Mouse (Mus musculus) liver, embryonic 13.5 days (tissue): Measurements from ENCODE around the gene Fanca. TPM values are rescaled to one million over a fixed set of nuclear protein-coding genes. Genes with fewer than 3 reads are reported as not detected.

Source experiments
- ATAC-seq: fragments of 200-750 bp; cut with Nextera tagmentation; 2 replicates; pipeline ENCODE4 v1.8.0; 2017; ENCODE audit warnings: low read depth, mild to moderate bottlenecking, moderate number of reproducible peaks, moderate library complexity
- DNase-seq: peaks from one replicate; pipeline ENCODE4 v3.0.0; 2022
- H3K27ac ChIP-seq: fragments of 300-500 bp; sonication (generic); 2 replicates; pipeline ENCODE4 v1.5.1; 2015; ENCODE audit warnings: moderate library complexity, mild to moderate bottlenecking, inconsistent platforms
- H3K27me3 ChIP-seq: fragments of 300-500 bp; sonication (generic); 2 replicates; pipeline ENCODE4 v1.6.1; 2015; ENCODE audit warnings: mild to moderate bottlenecking, inconsistent platforms
- H3K36me3 ChIP-seq: fragments of 300-500 bp; sonication (generic); 2 replicates; pipeline ENCODE4 v1.6.1; 2015; ENCODE audit warnings: mild to moderate bottlenecking, inconsistent platforms
- H3K4me1 ChIP-seq: fragments of 300-500 bp; sonication (generic); replicated peaks from 2 replicates; pipeline ENCODE4 v1.6.1; 2015; ENCODE audit warnings: inconsistent platforms
- H3K4me2 ChIP-seq: fragments of 300-500 bp; sonication (generic); 2 replicates; pipeline ENCODE4 v1.6.1; 2015; ENCODE audit warnings: inconsistent platforms, mild to moderate bottlenecking, moderate library complexity
- H3K4me3 ChIP-seq: fragments of 300-500 bp; sonication (generic); replicated peaks from 2 replicates; pipeline ENCODE4 v1.5.1; 2015; ENCODE audit warnings: mild to moderate bottlenecking, inconsistent platforms
- H3K9ac ChIP-seq: fragments of 300-500 bp; sonication (generic); 2 replicates; pipeline ENCODE4 v1.6.1; 2015; ENCODE audit warnings: mild to moderate bottlenecking, inconsistent platforms
- H3K9me3 ChIP-seq: fragments of 300-500 bp; sonication (generic); replicated peaks from 2 replicates; pipeline ENCODE4 v1.6.1; 2016; ENCODE audit warnings: inconsistent platforms
- WGBS: fragments of 180-500 bp; shearing (Covaris S2); methylation state at CpG from one replicate; pipeline ENCODE4 v1.1.7; 2015; ENCODE audit not compliant: insufficient replicate concordance; 5-methylcytosine and 5-hydroxymethylcytosine counted together
- polyA plus RNA-seq: library from polyadenylated mRNA; unstranded; fragments of >200 nt; fragmentation: Nextera tagmentation; extraction: Ambion mirVana; gene quantifications from 2 replicates; pipeline ENCODE4 v1.2.1, GENCODE M21; 2015

Fanca gene
- polyA plus RNA-seq, 1 experiment from 2014 or later: 18.3 TPM

DNA sequence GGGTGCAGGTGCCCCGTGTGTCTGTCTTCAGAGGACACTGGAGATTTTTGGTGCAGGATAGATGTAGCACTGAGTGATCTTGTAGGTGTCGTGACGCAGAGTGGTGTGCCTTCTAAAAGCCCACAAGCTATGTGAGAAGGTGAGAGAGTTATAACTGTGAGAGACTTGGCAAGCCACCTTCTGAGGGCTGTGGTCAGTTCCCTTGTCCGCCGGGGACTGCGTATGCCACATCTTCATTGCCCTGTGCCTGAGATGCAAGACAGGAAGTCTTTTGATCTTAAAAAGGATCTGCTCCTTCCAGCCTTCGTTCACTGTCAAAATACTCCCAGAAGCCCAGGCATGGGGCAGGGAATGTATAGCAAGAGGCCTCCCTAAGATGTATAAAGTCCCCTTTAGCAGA is 24.5 kb upstream of the Fanca start:
- Histone ChIP-seq H3K4me2 (no peak overlapping the region), H3K4me1 (peaks cover 63% of the 10 kb centered on the region), H3K9ac (no peak overlapping the region), H3K36me3 (peaks cover 5% of the 10 kb centered on the region; the same call in 1 of the 2 replicates), H3K9me3 (no peaks in the 10 kb centered on the region), H3K27ac (no peak overlapping the region), H3K27me3 (no peaks in the 10 kb centered on the region), H3K4me3 (no peak overlapping the region)
- DNase-seq (no peak), ATAC-seq (no peak)
- WGBS: 51% methylated on average over 7 of the region's 7 CpGs

DNA sequence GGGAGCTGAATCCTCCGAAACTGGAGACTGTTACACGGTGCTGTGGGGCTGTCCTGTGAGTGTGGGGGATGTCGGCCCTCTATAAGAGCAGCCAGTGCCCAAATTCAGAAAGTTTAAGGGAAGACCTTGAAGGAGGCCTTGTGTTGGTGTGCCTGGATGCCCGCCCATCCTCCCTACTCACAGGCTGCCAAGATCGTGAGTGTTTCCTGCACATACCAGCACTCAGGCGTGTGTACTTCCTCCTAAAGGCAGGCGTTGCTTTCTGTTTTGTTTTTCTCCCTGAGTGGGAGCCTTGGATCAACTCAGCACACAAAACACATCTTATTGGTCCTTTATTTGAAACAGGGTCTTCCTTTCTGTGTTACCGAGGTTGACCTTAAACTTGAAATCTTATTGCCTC is 23.9 kb upstream of the Fanca start:
- no peak for ATAC-seq
- H3K4me3 ChIP-seq: no peak overlapping the region
- H3K27ac ChIP-seq: no peak overlapping the region; the same call in 1 of the 2 replicates
- H3K27me3 ChIP-seq: no peaks in the 10 kb centered on the region
- 56% methylated on average over 8 of the region's 8 CpGs for WGBS
- no peaks in the 10 kb centered on the region for H3K9me3 ChIP-seq
- no peak overlapping the region for H3K9ac ChIP-seq
- H3K4me1 ChIP-seq: peaks cover 56% of the 10 kb centered on the region
- H3K4me2 ChIP-seq: no peak overlapping the region
- peaks cover 5% of the 10 kb centered on the region; the same call in 1 of the 2 replicates for H3K36me3 ChIP-seq
- DNase-seq: no peak

DNA sequence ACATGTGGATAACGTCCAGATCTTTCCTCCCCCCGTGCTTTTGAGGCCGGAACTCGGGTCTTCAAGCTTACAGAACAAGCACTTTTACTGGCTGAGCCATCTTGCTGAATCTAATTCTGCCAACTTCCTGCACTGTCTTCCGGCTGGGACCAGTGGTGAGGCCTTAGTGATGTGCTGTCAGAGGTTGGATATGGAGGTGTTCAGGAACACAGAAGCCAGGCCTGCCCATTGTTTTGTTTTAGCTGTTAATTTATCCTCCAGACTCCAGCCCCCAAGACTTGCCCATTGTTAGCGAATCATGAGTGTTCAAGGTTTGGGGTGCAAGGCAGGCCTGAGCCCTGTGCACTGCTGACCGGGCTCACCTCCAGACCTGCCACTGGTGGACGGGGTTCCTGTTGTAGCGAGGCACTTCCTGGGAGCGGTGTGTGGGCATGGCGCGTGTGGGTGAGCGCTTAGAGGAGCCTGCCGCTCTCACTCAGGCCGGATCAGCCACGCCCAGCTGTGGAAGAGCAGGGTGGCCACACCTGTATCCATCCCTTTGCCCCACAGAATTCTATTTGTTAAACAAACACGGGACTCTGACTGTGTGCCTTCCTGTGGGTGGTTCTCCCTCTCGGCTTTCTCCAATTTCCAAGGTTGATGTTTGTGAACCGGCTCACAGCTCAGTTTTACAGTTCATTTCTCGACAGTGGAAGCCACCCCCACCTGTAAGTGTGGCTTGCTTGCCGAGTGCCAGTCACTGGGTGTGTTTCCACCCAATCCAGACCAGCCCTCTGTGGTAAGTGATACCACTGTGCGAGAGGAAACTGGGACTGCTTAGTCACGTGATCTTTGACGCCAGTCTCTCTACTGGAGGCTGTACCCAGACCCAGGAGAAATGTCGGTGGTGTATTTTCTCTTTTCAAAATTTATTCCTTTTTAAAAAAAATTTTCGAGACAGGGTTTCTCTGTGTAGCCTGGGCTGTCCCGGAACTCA is 23.0 kb upstream of the Fanca start:
- Histone ChIP-seq H3K4me2 (no peak overlapping the region; the same call in 1 of the 2 replicates), H3K27ac (no peak overlapping the region)
- WGBS: 54% methylated on average over 27 of the region's 27 CpGs

DNA sequence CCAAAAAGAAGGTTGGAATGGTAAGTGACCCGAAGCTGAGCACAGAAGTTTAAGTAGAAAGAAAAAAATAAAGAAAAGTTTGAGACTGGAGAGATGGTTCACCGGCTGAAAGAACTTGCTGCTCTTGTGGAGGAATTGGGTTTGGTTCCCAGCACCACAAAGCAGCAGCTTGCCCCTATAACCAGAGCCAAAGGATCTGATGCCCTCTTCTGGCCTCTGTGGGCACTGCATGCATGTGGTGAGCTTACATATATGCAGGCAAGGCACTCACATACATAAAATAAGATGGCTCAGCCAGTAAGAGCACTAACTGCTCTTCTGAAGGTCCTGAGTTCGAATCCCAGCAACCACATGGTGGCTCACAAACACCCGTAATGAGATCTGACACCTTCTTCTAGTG is 21.7 kb upstream of the Fanca start:
- no peak overlapping the region for H3K4me3 ChIP-seq
- no peaks in the 10 kb centered on the region for H3K27me3 ChIP-seq
- ATAC-seq (no peak), DNase-seq (no peak)
- H3K9me3 ChIP-seq: no peaks in the 10 kb centered on the region
- no peak overlapping the region for H3K27ac ChIP-seq
- no peak overlapping the region for H3K9ac ChIP-seq
- peaks cover 39% of the 10 kb centered on the region for H3K4me1 ChIP-seq
- WGBS: 86% methylated on average over 4 of the region's 4 CpGs
- peaks cover 5% of the 10 kb centered on the region; the same call in 1 of the 2 replicates for H3K36me3 ChIP-seq
- no peak overlapping the region for H3K4me2 ChIP-seq

More for the DNA sequence above, 23.0 kb upstream of the Fanca start:
- H3K9me3 ChIP-seq: no peaks in the 10 kb centered on the region
- no peak overlapping the region for H3K4me3 ChIP-seq
- H3K9ac ChIP-seq: no peak overlapping the region
- ATAC-seq (peak; percentile 62), DNase-seq (no peak)
- H3K36me3 ChIP-seq: peaks cover 5% of the 10 kb centered on the region; the same call in 1 of the 2 replicates
- peaks cover 47% of the 10 kb centered on the region for H3K4me1 ChIP-seq
- H3K27me3 ChIP-seq: no peaks in the 10 kb centered on the region

DNA sequence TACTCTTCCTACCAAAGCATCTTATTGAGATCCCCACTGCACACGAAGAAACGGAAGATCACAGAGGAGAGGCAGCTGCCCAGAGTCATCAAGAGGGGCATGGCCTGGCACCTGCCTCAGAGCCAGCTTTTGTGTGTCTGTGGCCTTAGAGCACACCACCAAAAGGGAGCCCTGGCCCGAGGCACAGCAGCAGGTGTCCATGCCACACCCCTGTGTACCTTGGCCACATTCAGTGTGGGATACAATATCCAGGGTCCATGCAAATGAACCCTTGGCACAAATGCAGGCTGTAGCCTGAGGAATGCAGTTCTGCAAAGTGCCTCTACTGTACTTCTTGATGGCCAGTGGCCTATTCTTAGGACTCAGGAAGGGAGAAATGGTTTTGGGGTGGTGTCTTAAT is 19.1 kb upstream of the Fanca start:
- no peak overlapping the region for H3K27ac ChIP-seq
- WGBS: 56% methylated on average over 3 of the region's 3 CpGs
- H3K4me2 ChIP-seq: no peak overlapping the region
- no peaks in the 10 kb centered on the region for H3K9me3 ChIP-seq
- H3K9ac ChIP-seq: no peak overlapping the region
- peaks cover 44% of the 10 kb centered on the region for H3K4me1 ChIP-seq
- ATAC-seq (no peak), DNase-seq (no peak)
- H3K27me3 ChIP-seq: peaks cover 18% of the 10 kb centered on the region
- no peak overlapping the region for H3K4me3 ChIP-seq
- H3K36me3 ChIP-seq: peaks cover 5% of the 10 kb centered on the region; the same call in 1 of the 2 replicates

DNA sequence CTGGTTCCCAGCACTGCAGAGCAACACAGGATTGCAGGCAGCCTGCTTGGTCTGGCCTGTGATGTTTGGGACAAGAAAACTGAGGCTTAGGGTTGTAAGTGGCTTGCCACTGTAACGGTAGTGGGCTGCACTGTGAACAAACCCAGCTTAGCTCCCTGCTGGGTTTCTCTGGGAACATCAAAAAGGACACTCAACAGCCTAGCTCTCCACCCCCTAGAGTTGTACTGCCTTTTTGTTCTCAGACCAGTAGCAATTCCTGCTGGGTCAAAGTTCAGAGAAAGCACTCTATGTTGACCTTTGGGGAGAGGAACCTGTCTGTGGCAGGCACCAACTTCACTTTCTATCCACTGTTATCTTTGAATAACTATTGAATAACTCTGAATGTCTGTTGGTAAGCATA is 16.1 kb upstream of the Fanca start:
- no peak for ATAC-seq
- 0 out of 2 replicates have a peak overlapping the region, but pooled peaks have one; percentile 74 for H3K4me3 ChIP-seq
- H3K4me1 ChIP-seq: peaks cover 57% of the 10 kb centered on the region

DNA sequence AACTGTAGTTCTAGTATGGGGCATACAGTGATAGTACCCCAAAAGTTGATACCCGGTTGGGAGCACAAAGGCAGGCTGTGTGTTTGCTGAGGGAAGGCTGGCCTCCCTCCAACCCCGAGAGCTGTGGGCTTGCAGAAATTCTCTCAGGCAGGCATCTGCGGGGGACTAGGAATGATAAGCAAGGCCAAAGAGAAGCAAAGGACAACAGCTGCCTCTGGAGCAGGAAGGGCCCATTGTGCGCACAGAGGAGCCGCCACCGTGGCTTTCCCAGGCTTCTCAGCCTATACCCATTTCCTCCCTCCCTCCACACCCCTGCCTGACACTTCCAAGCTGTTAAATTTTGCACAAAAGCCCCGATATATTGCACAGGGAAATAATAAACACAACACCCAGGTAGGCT is 15.5 kb upstream of the Fanca start:
- peak overlapping the region; percentile 74 for H3K4me3 ChIP-seq
- no peaks in the 10 kb centered on the region for H3K9me3 ChIP-seq
- H3K27ac ChIP-seq: peak overlapping the region; percentile 60
- peak overlapping the region; percentile 98 for H3K4me2 ChIP-seq
- ATAC-seq: no peak
- H3K27me3 ChIP-seq: peaks cover 18% of the 10 kb centered on the region
- 11% methylated on average over 7 of the region's 7 CpGs for WGBS
- H3K36me3 ChIP-seq: no peaks in the 10 kb centered on the region
- peaks cover 63% of the 10 kb centered on the region for H3K4me1 ChIP-seq
- DNase-seq: no peak
- H3K9ac ChIP-seq: peak overlapping the region; percentile 12; the same call in 1 of the 2 replicates

More for the DNA sequence above, 16.1 kb upstream of the Fanca start:
- Histone ChIP-seq H3K4me2 (peak overlapping the region; percentile 98), H3K36me3 (no peaks in the 10 kb centered on the region), H3K27me3 (peaks cover 18% of the 10 kb centered on the region), H3K9ac (peak overlapping the region; percentile 12; the same call in 1 of the 2 replicates), H3K9me3 (no peaks in the 10 kb centered on the region), H3K27ac (peak overlapping the region; percentile 60)
- WGBS: 21% methylated on average over 1 of the region's 1 CpGs
- no peak for DNase-seq

DNA sequence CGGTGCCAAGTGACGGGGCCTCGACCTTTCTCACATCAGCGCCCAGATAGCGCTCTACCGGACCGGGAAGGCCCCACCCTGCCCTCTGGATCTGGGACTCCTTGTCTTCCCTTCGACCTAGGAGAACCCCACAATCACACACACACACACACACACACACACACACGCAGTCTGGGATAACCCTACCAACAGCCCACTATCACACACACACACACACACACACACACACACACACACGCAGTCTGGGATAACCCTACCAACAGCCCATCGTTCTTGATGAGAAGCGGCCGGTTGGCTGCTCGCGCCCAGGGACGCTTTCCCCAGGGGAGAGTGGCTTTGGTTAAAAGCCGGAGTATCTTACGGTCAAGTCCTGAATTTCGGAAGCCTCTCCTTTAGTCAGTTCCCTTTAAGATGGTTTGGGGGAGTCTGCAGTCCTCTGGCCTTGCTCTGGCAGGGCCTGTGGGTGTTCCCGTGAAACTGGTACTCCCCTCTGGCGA is 14.8 kb upstream of the Fanca start:
- peak overlapping the region; percentile 77 for H3K9ac ChIP-seq
- ATAC-seq (peak; percentile 40), DNase-seq (no peak)
- peak overlapping the region; percentile 74 for H3K4me3 ChIP-seq
- H3K27ac ChIP-seq: no peak overlapping the region; the same call in 1 of the 2 replicates
- 11% methylated on average over 21 of the region's 21 CpGs for WGBS
- no peaks in the 10 kb centered on the region for H3K36me3 ChIP-seq
- H3K9me3 ChIP-seq: no peaks in the 10 kb centered on the region
- peaks cover 63% of the 10 kb centered on the region for H3K4me1 ChIP-seq
- H3K27me3 ChIP-seq: peaks cover 18% of the 10 kb centered on the region
- peak overlapping the region; percentile 98 for H3K4me2 ChIP-seq

DNA sequence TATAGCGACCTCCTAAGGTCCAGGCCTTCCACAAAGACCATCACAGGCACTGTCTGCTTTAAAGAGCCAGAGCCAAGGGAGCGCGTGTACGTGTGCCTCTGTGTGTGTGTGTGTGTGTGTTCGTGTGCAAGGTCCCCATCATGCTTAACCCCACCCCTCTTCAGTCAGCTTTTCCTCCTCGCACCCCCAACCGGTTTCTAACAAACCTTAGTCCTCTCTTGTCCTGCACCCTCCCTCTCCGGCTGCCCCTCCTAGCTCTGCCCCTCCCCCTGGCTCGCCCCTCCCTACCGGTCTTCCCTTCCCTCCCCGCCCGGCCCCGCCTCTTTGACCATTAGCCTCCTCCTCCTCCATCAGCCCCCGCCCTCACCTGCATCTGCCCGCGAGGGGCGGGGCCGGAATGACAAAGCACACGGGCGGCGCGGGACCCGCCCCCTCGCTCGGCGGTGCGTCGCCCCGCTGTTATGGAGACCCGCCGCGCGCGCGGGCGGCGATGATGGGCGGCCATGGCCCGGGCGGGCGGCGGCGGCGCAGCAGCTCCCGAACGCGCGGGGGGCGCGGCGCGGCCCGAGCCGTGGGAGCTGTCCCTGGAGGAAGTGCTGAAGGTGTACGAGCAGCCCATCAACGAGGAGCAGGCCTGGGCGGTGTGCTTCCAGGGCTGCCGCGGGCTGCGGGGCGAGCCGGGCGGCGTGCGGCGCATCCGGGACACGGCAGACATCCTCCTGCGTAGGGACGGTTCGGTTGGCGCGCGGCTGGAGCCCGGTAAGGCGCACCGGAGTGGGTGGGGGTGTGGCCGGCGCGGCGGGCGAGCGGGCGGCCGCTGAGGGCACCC is 14.1 kb upstream of the Fanca start, which contains the start of gene Spire2:
TSS of gene Spire2 (plus strand) at position 452 of the 829 bp plus-strand sequence.
- Histone ChIP-seq H3K9me3 (no peaks in the 10 kb centered on the region), H3K27me3 (peaks cover 18% of the 10 kb centered on the region), H3K4me1 (peaks cover 66% of the 10 kb centered on the region), H3K4me3 (peak within 1 kb of the TSS; percentile 74), H3K9ac (peak within 1 kb of the TSS; percentile 77), H3K36me3 (no peaks in the 10 kb centered on the region), H3K27ac (peak within 1 kb of the TSS; percentile 77), H3K4me2 (peak within 1 kb of the TSS; percentile 98)
- peak; percentile 64 for DNase-seq
- WGBS: 1% methylated on average over 85 of the region's 85 CpGs
- ATAC-seq: peak; percentile 81

DNA sequence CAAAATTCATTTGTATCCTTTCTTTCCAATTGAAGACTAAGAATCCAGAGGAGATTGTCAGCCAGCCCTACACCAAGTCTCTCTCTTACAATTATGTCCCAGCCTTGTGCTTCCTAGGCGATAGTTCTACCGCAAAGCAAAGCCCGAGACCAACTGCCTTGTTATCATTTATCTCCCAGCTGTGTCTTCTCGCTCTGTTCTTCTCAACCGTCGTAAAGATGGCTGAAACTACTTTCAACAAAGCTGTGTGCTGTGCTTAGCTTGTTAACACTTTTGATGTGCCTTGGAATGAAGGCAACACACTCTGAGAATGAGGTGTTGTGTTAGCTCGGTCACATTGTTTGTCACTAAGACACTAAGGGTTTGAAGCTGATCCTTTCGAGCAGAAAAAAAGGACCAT is 13.4 kb upstream of the Fanca start:
- DNase-seq (no peak), ATAC-seq (peak; percentile 16; the same call in 1 of the 2 replicates)
- H3K4me1 ChIP-seq: peaks cover 72% of the 10 kb centered on the region
- peak overlapping the region; percentile 98 for H3K4me2 ChIP-seq
- peak overlapping the region; percentile 77 for H3K27ac ChIP-seq
- H3K9ac ChIP-seq: 0 out of 2 replicates have a peak overlapping the region, but pooled peaks have one; percentile 22
- H3K27me3 ChIP-seq: peaks cover 18% of the 10 kb centered on the region
- no peaks in the 10 kb centered on the region for H3K36me3 ChIP-seq
- WGBS: 14% methylated on average over 8 of the region's 8 CpGs
- H3K4me3 ChIP-seq: peak overlapping the region; percentile 74
- H3K9me3 ChIP-seq: no peaks in the 10 kb centered on the region
